Mouse (Mus musculus): Measurements from ENCODE around the gene Hist1h2ag. TPM values are rescaled to one million over a fixed set of nuclear protein-coding genes. Genes with fewer than 3 reads are reported as not detected.
"Not testable (repeated sequence)": the region's sequence is repeated elsewhere in the genome, so short reads cannot be mapped to it uniquely, and the experiment has no call there.

Gene Hist1h2ag
- 29.1 and 41.5 TPM in 2 replicates for polyA plus RNA-seq (2012)

DNA sequence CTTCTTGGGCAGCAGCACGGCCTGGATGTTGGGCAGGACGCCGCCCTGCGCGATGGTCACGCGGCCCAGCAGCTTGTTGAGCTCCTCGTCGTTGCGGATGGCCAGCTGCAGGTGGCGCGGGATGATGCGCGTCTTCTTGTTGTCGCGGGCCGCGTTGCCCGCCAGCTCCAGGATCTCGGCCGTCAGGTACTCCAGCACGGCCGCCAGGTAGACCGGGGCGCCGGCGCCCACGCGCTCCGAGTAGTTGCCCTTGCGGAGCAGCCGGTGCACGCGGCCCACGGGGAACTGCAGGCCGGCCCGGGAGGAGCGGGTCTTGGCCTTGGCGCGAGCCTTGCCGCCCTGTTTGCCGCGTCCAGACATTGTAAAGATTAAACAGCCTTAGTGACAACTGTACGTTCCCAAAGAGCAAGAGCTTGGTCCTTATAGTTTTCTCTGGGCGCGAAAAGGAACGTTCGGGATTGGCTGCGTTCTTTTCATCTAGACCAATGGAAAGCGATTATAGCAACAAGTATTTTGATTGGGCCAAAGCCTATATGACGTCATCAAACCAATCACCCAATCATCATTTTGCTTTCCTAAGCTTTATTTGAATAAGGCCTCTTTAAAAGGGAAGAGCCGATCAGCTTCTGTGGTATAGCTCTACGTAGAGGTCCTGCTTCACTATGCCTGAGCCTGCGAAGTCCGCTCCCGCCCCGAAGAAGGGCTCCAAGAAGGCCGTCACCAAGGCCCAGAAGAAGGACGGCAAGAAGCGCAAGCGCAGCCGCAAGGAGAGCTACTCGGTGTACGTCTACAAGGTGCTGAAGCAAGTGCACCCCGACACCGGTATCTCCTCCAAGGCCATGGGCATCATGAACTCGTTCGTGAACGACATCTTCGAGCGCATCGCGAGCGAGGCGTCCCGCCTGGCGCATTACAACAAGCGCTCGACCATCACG is at the start of gene Hist1h2ag, which contains the start of gene Hist1h2bj:
Gene Hist1h2ag, minus strand, starts transcription at position 377 of the 935 bp plus-strand sequence.
Gene Hist1h2bj, plus strand, starts transcription at position 647 of the 935 bp plus-strand sequence.
- not testable (repeated sequence) for TF ChIP-seq GATA1 (IDR thresholded peaks at IDR 0.05; ENCODE audit: low read length)

DNA sequence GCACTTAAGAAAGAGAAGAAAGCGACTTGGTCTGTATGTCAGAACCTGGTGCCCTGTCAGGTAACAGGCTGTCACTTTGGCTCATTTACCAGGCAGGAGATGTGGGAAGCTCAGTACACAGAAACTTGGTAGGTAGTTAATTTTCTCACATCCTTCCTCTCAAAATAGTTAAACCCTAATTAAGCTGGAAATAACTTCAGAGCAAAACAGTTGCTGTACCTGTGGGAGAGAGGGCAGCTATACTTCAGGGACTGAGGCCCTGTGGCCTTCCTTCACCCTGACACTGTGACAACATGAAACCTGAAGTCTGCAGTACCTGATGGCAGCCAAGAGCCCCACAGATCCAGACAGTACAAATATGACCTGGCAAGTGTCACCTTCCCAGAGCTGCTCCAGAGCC is 41.4 kb upstream of the Hist1h2ag start, which contains the start of gene Vmn1r188:
Gene Vmn1r188, plus strand, starts transcription at position 301 of the 400 bp plus-strand sequence.
- TF ChIP-seq GATA1 (IDR thresholded peaks at IDR 0.05; ENCODE audit: low read length) = not testable (repeated sequence)

DNA sequence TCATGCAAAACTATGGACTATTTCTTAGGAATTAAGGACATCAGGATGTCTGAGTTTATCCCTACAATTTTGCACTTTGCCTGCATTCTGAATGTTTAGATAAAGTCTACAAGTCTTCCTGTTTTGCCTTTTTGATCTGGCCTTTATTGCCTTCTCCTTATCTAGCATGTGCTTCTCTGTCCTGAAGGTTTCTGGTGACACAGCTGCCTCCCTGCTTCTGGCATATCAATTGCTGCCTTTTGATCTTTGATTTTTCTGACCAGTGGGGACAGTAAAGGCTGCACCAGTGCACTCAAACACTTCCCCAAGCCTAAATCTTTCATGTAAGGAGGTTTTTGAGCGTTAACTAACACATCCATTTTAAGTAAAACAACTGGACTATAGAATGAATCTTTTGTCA is 20.7 kb upstream of the Hist1h2ag start:
- TF ChIP-seq GATA1 (IDR thresholded peaks at IDR 0.05; ENCODE audit: low read length) = no peak

DNA sequence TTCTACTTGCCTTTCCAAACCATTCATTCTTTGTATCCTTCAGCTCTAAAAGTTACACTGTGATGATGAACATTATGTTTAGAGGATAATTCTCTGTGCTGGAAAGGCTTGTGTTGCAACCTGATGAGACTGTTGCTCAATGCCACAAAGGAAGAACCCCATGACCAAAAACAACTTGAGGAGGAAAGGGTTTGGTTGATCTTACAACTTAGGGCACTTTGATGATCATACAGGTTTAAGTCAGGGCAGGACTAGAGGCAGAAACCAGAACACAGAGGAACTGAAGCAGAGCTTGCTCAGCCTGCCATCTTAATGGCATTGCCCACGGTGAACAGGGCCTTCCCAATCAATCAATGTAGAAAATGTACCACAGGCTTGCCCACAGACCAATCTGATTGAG is 18.7 kb upstream of the Hist1h2ag start:
- no peak for TF ChIP-seq GATA1 (IDR thresholded peaks at IDR 0.05; ENCODE audit: low read length)

DNA sequence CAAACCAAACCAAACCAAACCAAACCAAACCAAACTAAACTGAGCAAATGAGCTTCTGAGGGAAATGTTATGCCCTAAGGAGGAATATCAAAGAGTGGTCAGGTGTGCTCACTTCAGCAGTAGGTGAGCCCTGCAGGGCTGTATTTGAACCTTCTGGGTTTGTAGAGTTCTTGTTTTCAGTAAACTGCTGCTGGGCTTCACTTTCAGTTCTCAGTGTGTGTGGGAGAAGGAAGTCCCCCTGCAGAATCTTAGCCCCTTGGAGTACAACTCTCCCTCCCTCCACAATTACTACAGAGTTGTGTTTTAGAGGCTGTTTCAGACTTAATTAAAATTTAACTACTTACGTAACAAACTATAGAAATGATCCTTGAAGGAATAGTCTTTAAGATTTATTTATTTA is 11.0 kb upstream of the Hist1h2ag start:
- no peak for TF ChIP-seq GATA1 (IDR thresholded peaks at IDR 0.05; ENCODE audit: low read length)

DNA sequence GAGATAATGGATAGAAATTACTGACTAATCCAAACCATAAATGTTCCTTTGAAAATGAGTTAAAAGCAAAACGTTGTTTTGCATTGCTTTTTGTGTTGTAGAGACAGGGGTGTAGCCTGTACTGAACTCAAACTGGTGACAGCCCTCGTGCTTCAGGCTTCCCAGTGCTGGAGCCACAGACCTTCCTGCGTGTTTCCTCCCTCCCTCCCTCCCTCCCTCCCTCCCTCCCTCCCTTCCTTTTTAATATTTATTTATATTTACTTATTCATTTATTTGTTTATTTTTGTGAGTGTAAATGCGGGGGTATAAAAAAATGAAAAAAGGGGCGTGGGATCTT is 8.7 kb upstream of the Hist1h2ag start:
- no peak for TF ChIP-seq GATA1 (IDR thresholded peaks at IDR 0.05; ENCODE audit: low read length)

DNA sequence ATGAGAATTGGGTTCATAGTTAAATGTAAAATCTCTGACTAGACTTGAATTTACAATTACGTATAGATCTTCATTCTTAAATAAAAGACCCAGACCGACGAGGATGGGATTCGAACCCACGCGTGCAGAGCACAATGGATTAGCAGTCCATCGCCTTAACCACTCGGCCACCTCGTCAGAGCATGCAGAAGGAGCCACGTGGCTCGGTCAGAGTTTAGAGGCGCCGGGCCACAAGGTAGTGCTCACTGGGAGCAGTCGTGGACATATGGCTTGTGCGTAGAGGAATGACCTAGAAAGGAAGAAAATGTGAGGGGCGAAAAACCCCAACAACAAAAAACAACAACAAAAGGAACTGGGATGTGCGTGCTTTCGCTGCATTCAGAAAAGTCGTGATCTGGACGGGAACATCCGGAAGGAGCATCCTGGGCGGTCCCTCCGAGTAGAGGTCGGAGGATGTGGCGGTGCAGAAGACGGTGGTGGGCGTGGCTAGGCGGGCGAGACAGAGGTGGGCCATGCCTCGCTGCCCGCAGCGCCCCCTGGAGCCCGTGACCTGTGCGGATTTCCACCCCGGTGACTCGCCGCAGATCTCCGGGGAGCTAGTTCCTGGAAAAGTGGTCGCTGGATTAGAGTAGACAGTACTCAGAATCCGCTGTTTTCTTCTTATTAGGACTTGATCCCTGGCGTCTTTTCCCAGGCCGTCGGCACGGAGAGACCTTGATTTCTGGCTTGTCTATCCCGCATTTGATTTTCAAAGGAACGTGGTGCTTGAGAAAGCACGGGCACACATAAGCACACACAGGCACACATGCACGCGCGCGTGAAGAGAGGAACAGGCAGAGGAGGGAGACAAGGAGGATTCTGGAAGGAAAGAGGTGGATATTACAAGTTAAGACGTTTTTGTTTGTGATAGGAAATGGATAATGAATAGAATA is 8.1 kb upstream of the Hist1h2ag start:
- no peak for TF ChIP-seq GATA1 (IDR thresholded peaks at IDR 0.05; ENCODE audit: low read length)

DNA sequence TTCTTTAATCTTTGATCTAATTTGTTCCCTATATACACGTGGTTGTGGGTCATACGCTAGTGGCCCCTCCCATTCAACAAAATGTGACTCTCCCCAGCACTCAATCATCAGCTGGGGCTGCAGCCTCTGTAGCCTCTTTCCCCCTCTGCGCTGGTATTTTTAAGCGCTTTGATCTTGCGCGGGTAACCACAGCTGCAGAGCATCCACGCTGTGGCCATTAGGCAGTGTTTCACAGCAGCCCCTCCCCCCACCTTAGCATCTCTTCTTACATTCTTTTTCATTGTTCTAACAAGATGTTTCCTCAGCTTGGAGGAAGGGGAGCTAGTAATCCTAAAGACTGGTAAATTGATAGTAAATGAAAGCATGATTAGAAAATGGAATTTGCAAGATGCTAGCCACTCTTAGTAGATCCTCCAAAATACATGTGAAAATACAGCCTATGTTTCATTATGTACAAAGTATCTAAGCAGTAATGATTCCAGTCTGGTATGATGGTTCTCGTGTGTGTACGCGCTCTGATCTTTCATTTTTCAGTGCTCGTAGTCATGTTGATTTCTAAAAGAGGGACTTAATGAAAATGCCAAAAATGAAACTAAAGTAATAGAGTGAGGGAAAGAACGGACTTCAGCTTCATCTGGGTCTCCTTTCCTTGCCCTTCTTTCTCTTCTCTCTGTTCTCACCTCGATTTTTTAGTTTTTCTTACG is 7.1 kb upstream of the Hist1h2ag start:
- TF ChIP-seq GATA1 (IDR thresholded peaks at IDR 0.05; ENCODE audit: low read length) = no peak

DNA sequence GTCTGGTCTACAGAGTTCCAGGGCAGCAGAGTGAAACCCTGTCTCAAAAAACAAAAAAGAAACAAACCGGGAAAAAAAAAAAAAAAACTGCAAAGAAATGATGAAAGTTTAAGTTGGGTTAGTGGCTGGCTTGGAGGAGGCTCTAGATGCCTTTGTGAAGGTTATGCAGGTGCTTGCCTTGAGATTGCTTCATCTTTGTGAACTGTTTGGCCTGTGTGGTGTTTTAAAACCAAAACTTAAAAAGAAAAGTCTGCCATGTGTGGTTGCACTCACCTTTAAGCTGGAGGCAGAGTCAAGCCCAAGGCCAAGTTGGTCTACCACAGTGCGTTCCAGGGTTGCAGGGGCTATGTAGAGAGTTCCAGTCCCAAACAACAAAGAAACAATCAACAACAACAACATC is 6.3 kb upstream of the Hist1h2ag start:
- no peak for TF ChIP-seq GATA1 (IDR thresholded peaks at IDR 0.05; ENCODE audit: low read length)

DNA sequence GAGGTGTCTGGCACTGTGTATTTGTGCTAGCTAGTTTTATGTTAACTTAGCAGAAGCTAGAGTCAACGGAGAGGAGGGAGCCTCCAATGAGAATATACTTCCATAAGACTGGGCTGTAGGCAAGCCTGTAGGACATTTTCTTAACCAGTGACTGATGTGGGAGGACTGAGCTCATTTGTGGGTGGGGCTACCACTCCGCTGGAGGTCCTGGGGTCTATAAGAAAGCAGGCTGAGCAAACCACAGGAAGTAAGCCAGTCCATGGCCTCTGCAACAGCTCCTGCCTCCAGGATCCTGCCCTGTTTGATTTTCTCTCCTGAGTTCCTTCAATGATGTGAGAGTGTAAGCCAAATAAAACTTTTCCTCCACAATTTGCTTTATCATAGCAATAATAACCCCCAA is 2.6 kb upstream of the Hist1h2ag start:
- no peak for TF ChIP-seq GATA1 (IDR thresholded peaks at IDR 0.05; ENCODE audit: low read length)

DNA sequence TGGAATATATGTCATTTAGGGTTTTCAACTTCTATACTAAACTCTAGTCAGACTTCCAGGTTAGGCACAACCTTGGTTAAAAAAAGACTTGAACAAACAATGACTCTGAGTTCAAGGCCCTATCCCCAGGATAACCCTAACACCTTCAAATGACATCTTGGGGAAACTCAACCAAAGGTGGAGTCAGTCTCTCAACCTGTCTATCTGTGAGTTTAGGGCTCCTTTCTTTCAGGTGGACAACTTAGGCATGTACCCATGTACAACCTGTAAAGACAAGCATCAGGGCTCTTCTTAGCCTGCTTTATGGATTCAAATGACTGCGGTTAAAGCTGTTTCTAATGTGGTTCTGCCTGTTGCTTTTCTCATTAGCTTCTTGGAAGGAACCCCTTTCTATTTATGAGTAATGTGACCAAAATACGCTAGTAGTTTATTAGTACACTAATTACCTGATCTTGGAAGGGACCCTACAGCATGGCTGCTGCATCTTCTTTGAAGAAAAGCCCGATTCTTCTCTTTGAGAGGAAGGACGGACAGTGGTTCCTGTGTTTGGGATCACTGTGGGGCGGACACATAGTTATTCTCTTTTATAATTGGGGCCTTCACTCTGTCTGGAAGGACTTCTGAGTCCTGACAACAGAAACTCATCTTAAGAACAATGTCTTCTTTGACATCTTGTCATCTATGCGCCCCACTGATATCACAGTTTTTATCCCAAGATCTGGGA is 1.9 kb upstream of the Hist1h2ag start:
- TF ChIP-seq GATA1 (IDR thresholded peaks at IDR 0.05; ENCODE audit: low read length) = no peak

DNA sequence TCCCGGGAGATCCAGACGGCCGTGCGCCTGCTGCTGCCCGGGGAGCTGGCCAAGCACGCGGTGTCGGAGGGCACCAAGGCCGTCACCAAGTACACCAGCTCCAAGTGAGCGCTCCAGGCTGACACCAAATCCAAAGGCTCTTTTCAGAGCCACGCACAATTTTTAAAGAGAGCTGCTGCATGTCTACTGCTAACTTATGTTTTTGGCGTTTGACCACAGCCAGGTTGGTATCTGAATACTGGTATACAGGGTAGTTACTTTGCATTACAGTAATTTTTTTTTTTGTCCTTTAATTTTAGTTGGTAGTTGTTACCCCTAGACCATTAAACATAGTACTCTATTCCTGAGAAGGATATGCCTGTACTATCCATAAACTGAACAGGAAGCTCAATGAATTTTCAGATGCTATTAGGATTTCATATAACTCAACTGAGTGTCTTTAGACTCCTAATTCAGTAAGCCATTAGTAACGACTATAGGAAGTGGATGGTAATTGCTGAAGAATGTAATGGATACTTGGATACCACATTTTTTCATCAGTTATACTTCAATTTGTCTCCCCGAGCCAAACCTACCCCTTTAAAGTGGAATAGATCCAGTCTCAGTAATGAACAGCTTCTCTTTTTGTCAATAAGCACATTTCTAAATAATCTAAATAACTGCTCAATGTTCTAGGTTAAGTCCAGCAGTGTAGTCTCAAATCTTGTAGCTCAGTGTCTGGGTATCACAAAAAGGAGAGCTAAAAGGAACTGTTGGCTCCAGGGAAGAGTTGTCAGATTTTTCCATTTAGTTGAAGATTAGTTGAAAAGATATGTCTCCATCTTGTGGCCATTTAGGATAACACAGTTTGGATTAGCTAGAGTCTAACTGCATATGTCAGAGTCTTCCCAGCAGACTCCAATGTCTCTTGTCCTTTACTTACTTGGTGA is 1.0 kb upstream of the Hist1h2ag start:
- TF ChIP-seq GATA1 (IDR thresholded peaks at IDR 0.05; ENCODE audit: low read length) = no peak
